Mouse (Mus musculus) liver, postnatal 0 days (tissue): ENCODE data around the gene Zw10.

Source experiments
- CTCF ChIP-seq: sonication (generic); IDR thresholded peaks from 2 replicates; pipeline ENCODE4 v1.5.1; 2016; ENCODE audit warnings: antibody characterized with exemption, low read depth
- EP300 ChIP-seq: IDR thresholded peaks from 2 replicates; pipeline ENCODE4 v1.6.1; 2016; ENCODE audit warnings: antibody characterized with exemption, low read depth, mild to moderate bottlenecking

- no peak for TF ChIP-seq CTCF
- TF ChIP-seq EP300 = no peak
Measured at GRCm38 (mm10) chr9:49102328-49102727, 46.9 kb downstream of the Zw10 start.
